Mouse (Mus musculus): Measurements from ENCODE around the gene Gm10912. TPM values are rescaled to one million over a fixed set of nuclear protein-coding genes. Genes with fewer than 3 reads are reported as not detected.

Gm10912 gene
- polyA plus RNA-seq, 1 experiment from 2014 or later = not detected

DNA sequence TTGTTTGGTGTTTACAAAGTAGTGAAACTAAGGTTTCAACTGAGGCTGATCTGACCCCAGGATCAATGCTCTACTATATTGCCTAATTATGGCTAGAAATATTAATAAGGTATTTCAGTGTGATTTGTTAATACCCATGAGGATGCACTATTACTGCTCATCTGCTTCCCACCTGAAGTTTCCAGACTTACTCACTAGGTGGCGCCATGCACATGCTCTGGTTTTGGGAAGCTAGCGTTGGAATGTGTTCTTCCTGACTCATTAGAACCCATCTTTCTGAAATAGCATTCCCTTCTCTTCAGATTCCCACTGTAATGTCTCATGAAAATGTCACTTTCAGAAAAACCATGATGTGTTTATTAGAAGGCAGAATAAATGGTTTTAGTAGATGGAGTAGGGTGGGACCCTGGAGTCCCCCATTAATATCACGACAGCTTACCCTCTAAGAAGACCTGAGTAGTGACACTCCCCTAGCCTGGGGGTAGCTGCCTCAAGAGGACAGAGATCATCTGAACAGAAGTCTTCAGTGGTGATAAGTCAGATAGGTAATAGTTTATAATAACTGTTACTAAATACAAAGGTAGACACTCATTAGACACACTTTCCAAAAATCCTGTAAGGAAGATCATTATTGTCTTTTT is 30.7 kb upstream of the Gm10912 start:
- Histone ChIP-seq H3K9ac (ENCODE audit: low read depth, low read length) (no peak overlapping the region), H3K36me3 (ENCODE audit: control insufficient read depth, insufficient read depth, low read length) (peaks cover 6% of the 10 kb centered on the region), H3K4me2 (no peak overlapping the region), H3K27me3 (ENCODE audit: control insufficient read depth, insufficient read depth, low read length) (no peaks in the 10 kb centered on the region), H3K27ac (ENCODE audit: low read depth, low read length) (no peak overlapping the region), H3K4me1 (ENCODE audit: control insufficient read depth, insufficient read depth, low read length) (no peaks in the 10 kb centered on the region), H3K9me3 (replicated peaks; ENCODE audit: control insufficient read depth, low read length) (no peaks in the 10 kb centered on the region), H3K4me3 (ENCODE audit: low read depth, low read length) (no peak overlapping the region)
- 32% methylated on average over 3 of the region's 3 CpGs for WGBS (ENCODE audit: insufficient replicate concordance)
- ATAC-seq (replicated peaks; ENCODE audit: insufficient number of reproducible peaks, low FRiP score, low TSS enrichment) = no peak

- no peak for ATAC-seq (replicated peaks; ENCODE audit: insufficient number of reproducible peaks, low FRiP score, low TSS enrichment)
- Histone ChIP-seq H3K27me3 (ENCODE audit: control insufficient read depth, insufficient read depth, low read length) (no peaks in the 10 kb centered on the region), H3K4me1 (ENCODE audit: control insufficient read depth, insufficient read depth, low read length) (no peaks in the 10 kb centered on the region), H3K4me3 (ENCODE audit: low read depth, low read length) (no peak overlapping the region), H3K36me3 (ENCODE audit: control insufficient read depth, insufficient read depth, low read length) (peaks cover 6% of the 10 kb centered on the region), H3K9ac (ENCODE audit: low read depth, low read length) (no peak overlapping the region), H3K27ac (ENCODE audit: low read depth, low read length) (no peak overlapping the region), H3K4me2 (no peak overlapping the region), H3K9me3 (replicated peaks; ENCODE audit: control insufficient read depth, low read length) (no peaks in the 10 kb centered on the region)
- WGBS (ENCODE audit: insufficient replicate concordance) = 66% methylated on average over 6 of the region's 6 CpGs
These were observed 30.0 kb upstream of the Gm10912 start for GRCm38 (mm10) chr2:104035595-104035994.

DNA sequence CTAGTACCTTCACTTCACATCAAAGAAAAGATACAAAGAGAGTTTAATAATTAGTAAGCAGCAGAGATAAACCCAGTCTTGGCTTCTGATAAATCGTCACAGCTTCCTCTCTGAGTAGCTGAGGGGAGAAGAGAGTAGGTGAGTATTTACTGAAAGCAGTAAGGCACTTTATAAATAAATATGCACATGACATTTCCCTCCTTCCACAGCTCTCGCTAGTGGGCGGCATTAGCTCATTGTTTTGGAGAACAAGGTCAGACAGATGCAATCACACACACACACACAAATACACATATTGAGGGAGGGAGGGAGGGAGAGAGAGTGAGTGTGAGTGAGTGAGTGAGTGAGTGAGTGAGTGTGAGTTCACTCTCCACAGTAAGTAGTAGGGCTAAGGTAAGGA is 29.3 kb upstream of the Gm10912 start:
- H3K27me3 ChIP-seq (ENCODE audit: control insufficient read depth, insufficient read depth, low read length) = no peaks in the 10 kb centered on the region
- H3K4me3 ChIP-seq (ENCODE audit: low read depth, low read length) = no peak overlapping the region
- ATAC-seq (replicated peaks; ENCODE audit: insufficient number of reproducible peaks, low FRiP score, low TSS enrichment) = no peak
- H3K9ac ChIP-seq (ENCODE audit: low read depth, low read length) = no peak overlapping the region
- H3K4me2 ChIP-seq = no peak overlapping the region
- WGBS (ENCODE audit: insufficient replicate concordance) = 72% methylated on average over 3 of the region's 3 CpGs
- no peaks in the 10 kb centered on the region for H3K4me1 ChIP-seq (ENCODE audit: control insufficient read depth, insufficient read depth, low read length)
- no peaks in the 10 kb centered on the region for H3K9me3 ChIP-seq (replicated peaks; ENCODE audit: control insufficient read depth, low read length)
- no peak overlapping the region for H3K27ac ChIP-seq (ENCODE audit: low read depth, low read length)
- H3K36me3 ChIP-seq (ENCODE audit: control insufficient read depth, insufficient read depth, low read length) = peaks cover 6% of the 10 kb centered on the region

- H3K4me2 ChIP-seq = no peak overlapping the region
- H3K36me3 ChIP-seq (ENCODE audit: control insufficient read depth, insufficient read depth, low read length) = peaks cover 6% of the 10 kb centered on the region
- no peak overlapping the region for H3K4me3 ChIP-seq (ENCODE audit: low read depth, low read length)
- H3K9me3 ChIP-seq (replicated peaks; ENCODE audit: control insufficient read depth, low read length) = no peaks in the 10 kb centered on the region
- no peaks in the 10 kb centered on the region for H3K27me3 ChIP-seq (ENCODE audit: control insufficient read depth, insufficient read depth, low read length)
- no peak overlapping the region for H3K27ac ChIP-seq (ENCODE audit: low read depth, low read length)
- no peaks in the 10 kb centered on the region for H3K4me1 ChIP-seq (ENCODE audit: control insufficient read depth, insufficient read depth, low read length)
- WGBS (ENCODE audit: insufficient replicate concordance) = 78% methylated on average over 2 of the region's 2 CpGs
- H3K9ac ChIP-seq (ENCODE audit: low read depth, low read length) = no peak overlapping the region
- no peak for ATAC-seq (replicated peaks; ENCODE audit: insufficient number of reproducible peaks, low FRiP score, low TSS enrichment)
These were observed 27.4 kb upstream of the Gm10912 start for GRCm38 (mm10) chr2:104038236-104038635.

DNA sequence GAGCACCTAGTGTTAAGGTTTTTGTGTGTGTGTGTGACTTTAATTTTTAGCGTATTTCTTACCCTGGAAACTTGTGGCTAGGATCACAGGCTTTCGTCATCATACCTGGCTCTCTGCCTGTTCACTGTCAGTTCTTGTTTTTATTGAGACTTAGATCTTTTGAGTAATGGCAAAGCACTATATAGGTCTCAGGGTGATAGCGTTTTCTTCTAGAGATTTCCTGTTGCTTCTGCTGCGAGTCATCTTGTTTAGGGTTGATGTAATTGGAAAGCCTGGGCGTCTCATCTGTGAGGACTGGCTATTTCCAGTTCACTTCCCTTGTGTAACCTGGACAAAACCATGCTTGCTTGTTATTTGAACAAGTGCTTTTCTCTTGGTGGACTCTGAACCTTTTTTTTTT is 24.0 kb upstream of the Gm10912 start:
- Histone ChIP-seq H3K9ac (ENCODE audit: low read depth, low read length) (no peak overlapping the region), H3K36me3 (ENCODE audit: control insufficient read depth, insufficient read depth, low read length) (peaks cover 2% of the 10 kb centered on the region), H3K27me3 (ENCODE audit: control insufficient read depth, insufficient read depth, low read length) (no peaks in the 10 kb centered on the region), H3K4me3 (ENCODE audit: low read depth, low read length) (no peak overlapping the region), H3K4me1 (ENCODE audit: control insufficient read depth, insufficient read depth, low read length) (no peaks in the 10 kb centered on the region), H3K9me3 (replicated peaks; ENCODE audit: control insufficient read depth, low read length) (no peaks in the 10 kb centered on the region), H3K4me2 (no peak overlapping the region), H3K27ac (ENCODE audit: low read depth, low read length) (no peak overlapping the region)
- ATAC-seq (replicated peaks; ENCODE audit: insufficient number of reproducible peaks, low FRiP score, low TSS enrichment) = no peak
- 62% methylated on average over 5 of the region's 5 CpGs for WGBS (ENCODE audit: insufficient replicate concordance)

DNA sequence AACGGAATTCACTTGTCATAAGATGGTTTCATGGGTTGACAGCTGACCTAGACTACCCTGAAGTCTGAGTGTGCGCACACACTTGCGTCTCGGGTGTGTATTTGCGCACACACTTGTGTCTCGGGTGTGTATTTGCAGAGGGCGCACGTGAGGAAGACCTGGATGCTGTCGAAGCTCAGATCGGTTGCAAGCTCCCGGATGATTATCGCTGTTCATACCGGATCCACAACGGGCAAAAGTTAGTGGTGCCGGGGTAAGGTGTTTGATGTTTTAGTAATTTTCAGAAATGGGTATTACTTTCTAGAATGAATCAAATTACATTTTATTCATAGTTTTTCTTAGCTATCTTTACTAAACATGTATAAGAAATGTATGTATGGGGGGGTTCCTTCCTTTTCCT is 22.9 kb upstream of the Gm10912 start:
- Histone ChIP-seq H3K27me3 (ENCODE audit: control insufficient read depth, insufficient read depth, low read length) (no peaks in the 10 kb centered on the region), H3K27ac (ENCODE audit: low read depth, low read length) (no peak overlapping the region), H3K36me3 (ENCODE audit: control insufficient read depth, insufficient read depth, low read length) (no peaks in the 10 kb centered on the region; the same call in none of the 2 replicates), H3K4me2 (no peak overlapping the region), H3K9me3 (replicated peaks; ENCODE audit: control insufficient read depth, low read length) (no peaks in the 10 kb centered on the region), H3K4me1 (ENCODE audit: control insufficient read depth, insufficient read depth, low read length) (no peaks in the 10 kb centered on the region), H3K9ac (ENCODE audit: low read depth, low read length) (no peak overlapping the region), H3K4me3 (ENCODE audit: low read depth, low read length) (no peak overlapping the region)
- 94% methylated on average over 15 of the region's 15 CpGs for WGBS (ENCODE audit: insufficient replicate concordance)
- ATAC-seq (replicated peaks; ENCODE audit: insufficient number of reproducible peaks, low FRiP score, low TSS enrichment) = no peak

GRCm38 (mm10) chr2:104043624-104044478 is 21.8 kb upstream of the Gm10912 start:
- H3K27ac ChIP-seq (ENCODE audit: low read depth, low read length) = no peak overlapping the region
- H3K4me2 ChIP-seq = no peak overlapping the region
- H3K4me3 ChIP-seq (ENCODE audit: low read depth, low read length) = no peak overlapping the region
- no peak overlapping the region for H3K9ac ChIP-seq (ENCODE audit: low read depth, low read length)
- ATAC-seq (replicated peaks; ENCODE audit: insufficient number of reproducible peaks, low FRiP score, low TSS enrichment) = no peak
- H3K27me3 ChIP-seq (ENCODE audit: control insufficient read depth, insufficient read depth, low read length) = no peaks in the 10 kb centered on the region
- H3K4me1 ChIP-seq (ENCODE audit: control insufficient read depth, insufficient read depth, low read length) = no peaks in the 10 kb centered on the region
- no peaks in the 10 kb centered on the region for H3K9me3 ChIP-seq (replicated peaks; ENCODE audit: control insufficient read depth, low read length)
- peaks cover 3% of the 10 kb centered on the region for H3K36me3 ChIP-seq (ENCODE audit: control insufficient read depth, insufficient read depth, low read length)
- 67% methylated on average over 5 of the region's 5 CpGs for WGBS (ENCODE audit: insufficient replicate concordance)

DNA sequence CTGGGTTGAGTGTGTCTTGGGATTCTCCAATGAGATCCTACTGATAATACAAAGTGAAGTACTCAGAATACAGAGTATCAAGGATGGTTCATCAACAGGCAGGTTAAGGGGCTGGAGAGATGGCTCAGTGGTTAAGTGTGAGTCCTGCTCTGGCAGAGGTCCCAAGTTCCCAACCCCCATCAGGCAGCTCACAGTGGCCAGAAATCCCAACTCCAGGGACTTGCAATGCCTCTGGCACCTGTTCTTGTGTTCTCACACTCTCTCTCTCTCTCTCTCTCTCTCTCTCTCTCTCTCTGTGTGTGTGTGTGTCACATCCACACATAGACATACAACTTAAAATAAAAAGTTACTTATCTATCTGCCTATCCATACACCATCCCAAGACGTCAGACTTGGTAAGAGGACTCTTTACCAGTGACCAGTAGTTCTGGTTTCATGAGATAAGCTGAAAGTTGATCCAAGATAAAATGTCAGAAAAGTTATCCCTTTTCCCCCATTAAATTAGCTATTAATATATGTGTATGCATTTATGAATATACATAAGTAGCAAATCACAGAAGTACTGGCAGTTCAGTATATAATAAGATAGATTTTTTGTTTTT is 21.0 kb upstream of the Gm10912 start:
- no peak overlapping the region for H3K4me3 ChIP-seq (ENCODE audit: low read depth, low read length)
- H3K36me3 ChIP-seq (ENCODE audit: control insufficient read depth, insufficient read depth, low read length) = peaks cover 3% of the 10 kb centered on the region
- no peaks in the 10 kb centered on the region for H3K9me3 ChIP-seq (replicated peaks; ENCODE audit: control insufficient read depth, low read length)
- H3K4me2 ChIP-seq = no peak overlapping the region
- no peak overlapping the region for H3K9ac ChIP-seq (ENCODE audit: low read depth, low read length)
- 50% methylated on average over 1 of the region's 1 CpGs for WGBS (ENCODE audit: insufficient replicate concordance)
- no peak overlapping the region for H3K27ac ChIP-seq (ENCODE audit: low read depth, low read length)
- no peaks in the 10 kb centered on the region for H3K27me3 ChIP-seq (ENCODE audit: control insufficient read depth, insufficient read depth, low read length)
- H3K4me1 ChIP-seq (ENCODE audit: control insufficient read depth, insufficient read depth, low read length) = no peaks in the 10 kb centered on the region
- ATAC-seq (replicated peaks; ENCODE audit: insufficient number of reproducible peaks, low FRiP score, low TSS enrichment) = no peak
